Mouse (Mus musculus): ENCODE results near the gene Tmem179b.

Gene Tmem179b

GRCm38 (mm10) chr19:8774086-8774835 lies at the start of gene Tmem179b:
Gene Tmem179b (minus strand): TSS chr19:8774467.
- DNase-seq: peak; percentile 95

- DNase-seq: no peak
These were observed 48.4 kb upstream of the Tmem179b start for GRCm38 (mm10) chr19:8822696-8823095.

GRCm38 (mm10) chr19:8821146-8821545 lies 46.9 kb upstream of the Tmem179b start:
- DNase-seq: no peak

- peak; percentile 50 for DNase-seq
These were observed 46.2 kb upstream of the Tmem179b start for GRCm38 (mm10) chr19:8820424-8820956.

GRCm38 (mm10) chr19:8819596-8820423 lies 45.5 kb upstream of the Tmem179b start, which contains the start of gene Hnrnpul2:
Gene Hnrnpul2 (plus strand): TSS chr19:8820010.
- peak; percentile 98 for DNase-seq

- DNase-seq: peak; percentile 92
These were observed 44.7 kb upstream of the Tmem179b start, which contains the start of gene Ttc9c for GRCm38 (mm10) chr19:8818801-8819595. Gene Ttc9c (minus strand): TSS chr19:8819333.

- DNase-seq: no peak
These were observed 44.1 kb upstream of the Tmem179b start for GRCm38 (mm10) chr19:8818301-8818798.

- no peak for DNase-seq
These were observed 42.7 kb upstream of the Tmem179b start for GRCm38 (mm10) chr19:8817001-8817400.

GRCm38 (mm10) chr19:8815812-8816211 lies 41.5 kb upstream of the Tmem179b start:
- DNase-seq: no peak

- DNase-seq: no peak
These were observed 32.5 kb upstream of the Tmem179b start for GRCm38 (mm10) chr19:8806810-8807209.

GRCm38 (mm10) chr19:8803879-8804660 lies 29.8 kb upstream of the Tmem179b start:
- DNase-seq: no peak

GRCm38 (mm10) chr19:8803204-8803780 lies 29.0 kb upstream of the Tmem179b start:
- no peak for DNase-seq

- DNase-seq: peak; percentile 86
These were observed 28.0 kb upstream of the Tmem179b start, which contains the start of gene Zbtb3 for GRCm38 (mm10) chr19:8802130-8802821. Gene Zbtb3 (plus strand): TSS chr19:8802555.

GRCm38 (mm10) chr19:8798947-8799315 lies 24.7 kb upstream of the Tmem179b start:
- no peak for DNase-seq

GRCm38 (mm10) chr19:8798264-8798946 lies 24.1 kb upstream of the Tmem179b start, which contains the start of gene Polr2g:
Gene Polr2g (minus strand): TSS chr19:8798577.
- peak; percentile 85 for DNase-seq

- DNase-seq: no peak
These were observed 15.9 kb upstream of the Tmem179b start for GRCm38 (mm10) chr19:8790171-8790570.

- DNase-seq: no peak
These were observed 14.9 kb upstream of the Tmem179b start for GRCm38 (mm10) chr19:8789171-8789570.

GRCm38 (mm10) chr19:8788521-8788920 lies 14.3 kb upstream of the Tmem179b start:
- DNase-seq: no peak

GRCm38 (mm10) chr19:8786008-8786781 lies 11.9 kb upstream of the Tmem179b start, which contains the start of gene Taf6l:
Gene Taf6l (minus strand): TSS chr19:8786417.
- DNase-seq: peak; percentile 88
